Mouse (Mus musculus) cerebellum, postnatal 4 days (tissue): ENCODE data around the gene Llgl2.

Experiments
- DNase-seq, 2 experiments: peaks; one replicate each; pipeline ENCODE4 v3.0.0; 2022; ENCODE audit warnings: low spot score in 2 of 2, mixed read lengths in 1 of 2

The Llgl2 gene

DNA sequence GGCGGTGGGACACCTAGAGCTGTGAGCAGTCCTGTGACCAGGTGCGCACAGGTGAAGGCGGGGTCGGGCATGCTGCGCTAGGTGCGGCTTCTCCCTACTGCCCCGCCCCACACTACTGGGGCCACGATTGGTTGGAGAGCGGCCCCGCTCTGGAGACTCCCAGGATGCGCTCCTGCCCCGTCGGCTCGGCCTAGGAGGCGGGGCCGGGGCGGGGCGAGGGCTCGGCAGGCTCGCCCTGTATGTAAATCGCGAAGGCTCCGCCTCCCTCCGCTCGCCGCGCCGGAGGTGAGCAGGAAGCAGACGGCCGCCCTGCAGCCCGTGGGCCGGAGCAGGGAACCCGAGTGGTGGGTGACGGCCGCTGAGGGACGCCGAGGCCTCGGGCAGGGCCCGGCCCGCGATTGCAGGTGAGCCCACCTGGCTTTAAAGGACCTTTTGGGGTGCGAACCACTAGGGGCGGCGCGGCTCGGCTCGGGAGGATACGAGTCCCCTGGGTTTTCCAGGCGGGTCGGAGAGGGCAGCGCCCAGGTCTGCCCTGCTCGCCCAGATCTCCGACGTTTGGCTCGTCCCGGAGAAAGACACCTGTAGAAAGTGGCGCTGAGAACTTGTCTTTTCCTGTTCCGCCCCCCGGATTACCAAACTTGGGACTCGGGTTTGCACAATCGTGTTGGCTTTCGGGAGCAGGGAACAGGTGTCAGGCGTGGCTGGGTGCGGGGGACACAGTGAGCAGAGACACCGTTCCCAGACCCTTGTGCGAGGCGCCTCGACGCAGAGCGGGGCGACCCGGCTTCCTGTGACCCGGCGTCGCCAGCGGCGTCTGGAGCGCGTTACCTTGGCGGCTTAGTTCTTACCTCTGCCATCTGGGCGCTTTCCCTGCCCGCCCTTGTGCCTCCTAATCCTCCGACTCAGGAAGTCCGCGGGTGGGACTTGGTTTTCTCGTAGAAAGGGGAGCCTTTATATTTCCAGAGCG is at the start of gene Llgl2:
Gene Llgl2 (plus strand): TSS at position 276 of the 967 bp plus-strand sequence.
- DNase-seq, result peak in 1 of 2 experiments; percentile 38

DNA sequence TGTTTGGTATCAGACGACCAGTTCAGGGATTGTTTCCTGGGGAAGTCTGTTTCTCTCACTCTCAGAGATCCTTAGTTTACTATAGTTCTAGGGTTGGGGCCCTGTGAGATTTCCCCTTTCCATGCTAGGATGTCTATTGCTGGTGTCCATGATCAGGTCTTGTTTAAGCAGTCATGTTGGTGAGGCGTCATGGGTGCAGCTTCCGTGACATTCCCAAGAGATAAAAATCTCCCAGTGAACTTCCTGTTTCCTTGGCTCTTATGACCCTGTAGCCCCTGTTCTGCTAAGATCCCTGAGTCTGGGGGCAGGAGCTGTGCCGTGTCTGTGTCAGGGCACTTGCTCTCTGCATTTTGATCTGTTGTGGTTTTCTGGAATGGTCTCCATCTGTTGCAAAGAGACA is 49.2 kb upstream of the Llgl2 start:
- no peak for DNase-seq

DNA sequence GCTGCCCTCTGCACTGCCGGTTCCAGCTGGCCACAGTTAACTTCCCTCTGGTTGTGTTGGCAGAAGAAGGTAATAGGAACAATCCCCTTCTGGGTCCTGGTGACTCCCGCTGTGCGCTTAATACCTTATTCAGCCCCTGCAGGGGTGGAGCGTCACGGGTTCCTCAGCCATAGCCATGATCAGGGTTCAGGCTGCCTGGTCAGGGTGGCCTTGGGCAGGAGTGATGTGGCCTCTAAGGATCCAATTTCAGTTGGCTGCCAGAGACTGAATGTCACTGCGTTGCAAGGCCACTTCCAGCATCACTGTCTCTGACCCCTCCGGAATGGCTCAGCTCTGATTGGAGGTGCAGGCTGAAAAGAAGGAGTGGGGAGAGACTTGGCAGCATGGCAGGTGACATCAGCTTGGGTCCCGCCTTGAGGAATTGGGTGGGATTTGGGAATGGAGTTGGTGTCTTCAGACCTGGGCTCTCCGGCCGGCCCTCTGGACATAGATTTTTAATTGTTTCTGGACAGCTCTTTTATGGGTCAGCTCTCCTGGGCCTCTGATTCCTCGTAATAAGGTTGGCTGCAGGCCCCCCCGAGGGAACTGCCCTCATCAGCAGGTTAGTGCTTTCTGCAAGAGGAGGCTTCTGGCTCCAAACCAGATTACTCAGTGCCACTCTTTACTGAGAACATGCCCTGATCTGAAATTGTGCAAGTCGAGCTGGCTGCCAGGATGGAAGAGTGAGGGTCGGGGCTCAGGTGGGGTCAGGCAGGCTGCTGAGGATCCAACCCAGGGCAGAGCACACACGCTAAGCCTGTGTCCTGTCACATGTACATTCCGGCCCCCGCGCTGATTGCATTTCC is 47.8 kb upstream of the Llgl2 start:
- no peak for DNase-seq

DNA sequence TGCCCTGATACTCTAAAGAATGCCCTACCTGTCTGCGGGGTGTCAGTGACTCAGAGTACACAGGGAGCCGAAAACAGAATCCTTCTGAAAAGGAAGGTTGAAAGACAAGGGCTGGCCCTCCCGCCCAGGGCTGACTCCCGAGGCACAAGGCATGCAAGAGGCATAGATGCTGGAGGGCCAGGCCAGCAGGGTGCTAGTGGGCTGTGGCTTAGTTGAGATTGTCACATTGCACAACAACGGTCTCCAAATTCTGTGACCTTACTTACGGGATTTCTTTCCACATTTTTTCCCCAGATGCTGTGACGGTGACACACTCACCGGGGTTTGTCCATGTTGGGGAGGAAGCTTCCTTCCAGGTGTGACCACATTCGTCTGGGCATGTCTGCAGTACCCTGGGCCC is 46.9 kb upstream of the Llgl2 start:
- no peak for DNase-seq

DNA sequence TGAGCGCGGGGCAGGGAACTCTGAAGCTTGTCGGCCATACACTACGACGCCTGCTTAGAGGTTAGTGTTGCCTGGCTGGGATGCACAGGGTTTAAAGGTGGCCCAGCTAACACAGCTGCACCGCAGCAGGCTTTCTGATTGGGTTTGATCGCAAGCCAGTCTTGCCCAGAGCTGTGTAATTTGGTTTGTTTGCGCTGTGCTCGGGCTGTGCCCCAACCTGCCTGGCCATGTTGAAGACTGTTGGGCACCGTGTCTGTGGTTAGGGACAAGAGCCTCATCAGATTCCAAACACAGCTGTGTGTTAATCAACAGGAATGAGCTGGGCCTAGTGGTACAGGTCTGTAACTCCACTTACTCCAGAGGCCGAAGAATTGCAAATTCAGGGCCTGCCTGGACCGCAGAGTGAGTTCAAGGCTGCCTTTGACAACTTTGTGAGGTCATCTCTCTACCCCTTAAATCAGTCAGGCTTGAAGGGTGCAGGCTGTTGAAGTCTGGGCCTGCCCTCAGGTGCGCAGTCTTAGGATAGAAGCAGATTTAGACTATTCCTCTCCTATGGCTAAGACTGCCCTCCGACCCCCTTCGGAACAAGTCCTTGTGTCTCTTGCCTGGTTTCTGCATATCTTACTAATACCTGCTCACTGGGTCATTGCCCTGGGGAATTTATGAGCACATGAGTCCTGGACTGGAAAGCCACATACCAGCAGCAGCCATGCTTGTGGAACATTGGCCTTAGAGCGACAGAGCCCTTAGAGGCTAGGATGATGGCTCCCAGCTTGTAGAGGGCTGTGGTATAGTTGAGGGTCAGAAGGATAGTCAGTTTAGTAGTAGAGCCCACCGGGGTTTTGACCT is 46.1 kb upstream of the Llgl2 start:
- DNase-seq, result no peak

DNA sequence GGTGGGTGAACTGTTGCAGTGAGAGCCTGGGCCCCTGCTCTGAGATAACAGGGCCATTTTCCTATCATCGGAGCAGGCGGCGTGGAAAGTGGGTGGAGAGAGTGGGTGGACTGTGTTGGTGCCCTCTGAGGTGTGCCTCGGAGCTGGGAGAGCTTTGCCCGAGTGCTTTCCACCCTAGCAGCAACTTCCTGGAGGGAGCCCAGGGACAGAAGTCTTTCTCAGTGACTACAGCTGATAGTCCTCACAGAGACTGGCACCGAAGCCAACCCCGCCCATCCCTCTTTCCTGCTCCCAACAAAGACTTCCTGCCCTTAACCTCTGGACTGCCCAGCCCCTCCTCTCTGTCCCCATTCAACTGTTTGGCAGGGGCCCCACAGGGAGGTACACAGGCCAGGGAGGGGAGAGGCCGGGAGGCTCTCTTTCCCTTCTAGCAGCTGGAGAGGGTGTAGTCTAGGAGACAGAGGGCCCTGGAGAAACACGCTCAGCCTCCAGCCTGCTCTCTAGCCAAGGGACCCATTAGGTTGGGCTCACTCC is 44.7 kb upstream of the Llgl2 start:
- DNase-seq, result peak in 1 of 2 experiments; percentile 40

DNA sequence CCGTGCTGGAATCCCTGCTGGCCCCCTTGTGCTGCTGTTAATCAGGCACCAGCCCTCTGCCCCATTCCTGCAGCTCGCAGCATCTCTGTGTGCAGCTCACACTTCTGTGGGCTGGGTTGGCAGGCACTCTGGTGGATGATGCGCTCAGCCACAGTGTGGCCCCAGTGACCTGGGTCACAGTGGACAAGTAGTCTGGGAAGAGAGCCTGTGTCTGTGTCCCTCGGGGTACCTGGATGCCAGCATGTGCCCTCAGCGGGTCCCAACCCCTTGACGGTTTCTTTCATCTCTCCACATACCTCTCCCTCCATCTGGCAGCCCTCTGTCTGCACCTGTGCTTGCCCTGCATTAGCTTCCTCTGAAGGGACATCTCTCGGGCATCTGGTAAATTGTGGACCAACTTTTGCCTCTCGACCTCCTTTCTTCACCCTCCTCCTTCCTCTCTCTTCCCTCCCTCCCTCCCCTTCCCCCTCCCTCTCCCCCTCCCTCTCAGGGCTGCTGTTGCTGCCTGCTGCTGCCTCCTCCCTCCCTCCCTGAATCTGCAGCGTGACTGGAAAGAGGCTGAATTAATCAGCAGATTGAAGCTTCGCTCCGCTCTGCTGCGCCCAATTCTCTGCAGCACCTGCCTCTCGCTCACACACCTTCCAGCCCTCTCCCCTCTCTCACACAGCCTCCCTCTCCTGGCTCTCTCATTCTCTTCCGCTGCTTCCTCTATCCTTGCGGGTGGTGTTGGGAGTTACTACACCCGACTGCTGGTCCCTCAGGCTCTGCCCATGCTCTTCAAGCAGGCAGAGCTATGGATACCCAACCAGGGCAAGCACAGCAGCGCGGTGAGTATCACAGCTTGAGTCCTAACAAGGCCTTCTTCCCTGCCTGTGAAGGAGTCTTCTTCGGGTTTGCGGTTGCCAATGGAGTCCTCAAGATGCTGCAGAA is 43.4 kb upstream of the Llgl2 start:
- DNase-seq, result no peak

DNA sequence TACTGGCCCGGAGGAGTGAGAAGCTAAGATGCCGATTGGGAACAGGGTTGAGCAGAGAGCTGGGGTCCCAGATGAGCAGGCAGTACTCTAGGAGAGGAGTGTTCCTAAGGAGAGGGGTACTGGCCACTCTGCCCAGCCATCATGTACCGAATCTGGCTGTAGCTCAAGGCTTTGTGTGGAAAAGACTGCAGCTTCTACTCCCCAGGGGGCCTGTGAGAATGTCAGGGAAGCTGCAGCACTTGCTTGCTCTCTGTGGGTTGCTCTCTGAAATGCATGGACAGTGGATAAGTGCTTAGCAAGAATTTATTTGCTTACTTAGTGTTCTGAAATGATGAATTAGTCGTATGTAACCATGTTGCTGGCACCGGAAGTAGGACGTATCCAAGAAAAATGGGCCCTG is 37.4 kb upstream of the Llgl2 start:
- no peak for DNase-seq

DNA sequence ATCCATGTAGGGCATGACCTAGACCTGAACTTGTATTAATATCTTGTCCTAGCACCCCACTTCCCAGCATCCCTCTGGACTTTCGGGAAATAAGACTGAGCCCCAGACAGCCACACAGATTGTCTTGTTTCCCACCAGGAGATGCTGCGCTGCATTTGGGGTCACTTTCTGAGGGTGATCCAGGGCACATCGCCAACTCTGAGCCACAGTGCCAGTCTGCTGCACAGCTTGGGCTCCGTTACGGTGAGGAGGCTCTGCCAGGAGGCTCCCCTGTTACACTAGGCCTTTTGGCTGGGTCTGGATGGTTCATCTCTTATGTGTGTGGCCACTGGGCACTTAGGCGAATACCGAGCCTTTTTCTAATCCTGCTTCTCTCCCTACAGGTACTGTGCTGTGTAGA is 34.1 kb upstream of the Llgl2 start:
- DNase-seq, result peak in 1 of 2 experiments; percentile 52

DNA sequence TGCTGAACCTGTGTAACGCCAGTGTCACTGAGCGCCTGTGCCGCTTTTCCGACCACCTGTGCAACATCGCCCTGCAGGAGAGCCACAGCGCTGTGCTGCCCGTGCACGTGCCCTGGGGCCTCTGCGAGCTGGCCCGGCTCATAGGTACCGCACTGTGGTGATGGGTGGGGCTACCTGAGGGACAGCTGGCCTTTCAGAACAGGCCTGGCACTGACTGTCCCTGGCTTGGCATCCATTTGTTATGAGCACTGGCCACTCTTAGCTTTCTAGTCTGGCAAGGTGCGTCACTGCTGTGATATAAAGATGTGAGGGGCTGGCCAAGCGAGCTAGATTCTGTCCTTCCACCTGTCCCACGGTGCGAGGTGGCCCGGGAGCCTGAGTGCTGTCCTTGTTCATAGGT is 31.9 kb upstream of the Llgl2 start:
- no peak for DNase-seq

DNA sequence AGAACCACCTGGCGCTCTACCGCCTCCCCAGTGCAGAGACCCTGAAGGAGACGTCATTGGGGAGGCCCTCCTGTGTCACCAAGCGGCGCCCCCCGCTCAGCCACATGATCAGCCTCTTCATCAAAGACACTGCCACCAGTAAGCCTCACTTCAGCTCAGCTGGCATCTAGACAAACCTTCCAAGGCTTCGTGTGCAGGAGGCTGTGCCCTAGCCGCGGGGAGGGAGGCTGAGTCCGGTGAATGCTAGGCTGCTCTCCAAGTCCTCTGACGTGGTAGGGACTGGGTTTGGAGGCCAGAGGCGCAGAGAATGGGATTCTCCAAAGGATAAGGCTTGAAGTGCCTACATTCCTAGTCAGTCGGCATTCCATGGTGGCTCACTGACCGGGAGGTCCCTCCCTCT is 31.5 kb upstream of the Llgl2 start:
- no peak for DNase-seq

DNA sequence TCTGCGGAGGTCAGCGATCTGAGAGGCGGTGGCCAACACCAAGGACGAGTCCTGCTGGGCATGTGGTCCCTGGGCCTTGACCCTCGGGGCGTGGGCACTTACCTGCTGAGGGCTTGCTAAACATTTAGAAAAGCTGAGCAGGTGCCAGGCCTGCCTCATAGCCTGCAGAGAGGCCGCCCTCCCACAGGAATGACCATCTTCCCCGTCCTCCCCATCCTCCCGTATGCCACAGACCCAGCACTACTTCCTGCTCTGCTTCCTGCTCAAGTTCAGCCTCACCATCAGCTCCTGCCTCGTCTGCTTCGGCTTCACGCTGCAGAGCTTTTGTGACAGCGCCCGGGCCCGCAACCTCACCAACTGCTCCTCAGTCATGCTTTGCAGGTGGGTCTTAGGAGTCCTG is 27.0 kb upstream of the Llgl2 start:
- no peak for DNase-seq

DNA sequence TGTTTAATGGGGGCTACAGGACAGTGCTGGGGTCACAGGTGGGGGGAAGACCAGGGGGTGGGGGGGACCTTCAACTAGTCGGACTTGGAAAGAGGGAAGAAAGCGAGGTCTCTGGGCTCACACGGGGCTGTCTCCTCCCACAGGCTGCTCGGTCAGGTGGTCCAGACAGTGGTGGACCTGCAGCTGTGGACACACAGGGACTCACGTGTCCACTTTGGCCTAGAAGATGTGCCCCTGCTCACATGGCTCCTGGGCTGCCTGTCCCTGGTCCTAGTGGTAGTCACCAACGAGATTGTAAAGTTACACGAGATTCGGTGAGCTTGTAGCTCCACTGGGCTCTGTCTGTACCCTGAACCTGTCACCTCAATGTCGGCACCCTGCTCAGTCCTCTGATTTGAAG is 26.2 kb upstream of the Llgl2 start:
- no peak for DNase-seq

DNA sequence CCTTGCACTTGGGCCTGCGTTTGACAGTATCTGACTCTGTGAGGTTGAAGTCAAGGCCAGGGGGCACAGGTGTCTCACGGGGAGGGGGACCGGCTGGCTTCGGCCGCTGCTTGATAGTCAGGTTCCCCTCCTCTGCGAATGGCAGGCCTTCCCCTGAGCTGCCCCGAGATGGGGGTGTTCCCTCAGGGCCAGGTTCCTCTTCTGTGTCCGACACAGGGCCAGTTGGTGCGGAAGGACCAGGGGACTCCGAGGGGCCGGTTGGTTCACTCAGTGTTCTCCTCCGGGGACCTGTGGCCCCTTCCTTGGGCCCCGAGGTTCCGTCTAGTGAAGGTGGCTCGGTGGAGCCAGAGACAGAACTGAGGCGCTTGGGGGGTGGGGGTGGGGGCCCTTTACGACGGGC is 22.9 kb upstream of the Llgl2 start:
- no peak for DNase-seq

DNA sequence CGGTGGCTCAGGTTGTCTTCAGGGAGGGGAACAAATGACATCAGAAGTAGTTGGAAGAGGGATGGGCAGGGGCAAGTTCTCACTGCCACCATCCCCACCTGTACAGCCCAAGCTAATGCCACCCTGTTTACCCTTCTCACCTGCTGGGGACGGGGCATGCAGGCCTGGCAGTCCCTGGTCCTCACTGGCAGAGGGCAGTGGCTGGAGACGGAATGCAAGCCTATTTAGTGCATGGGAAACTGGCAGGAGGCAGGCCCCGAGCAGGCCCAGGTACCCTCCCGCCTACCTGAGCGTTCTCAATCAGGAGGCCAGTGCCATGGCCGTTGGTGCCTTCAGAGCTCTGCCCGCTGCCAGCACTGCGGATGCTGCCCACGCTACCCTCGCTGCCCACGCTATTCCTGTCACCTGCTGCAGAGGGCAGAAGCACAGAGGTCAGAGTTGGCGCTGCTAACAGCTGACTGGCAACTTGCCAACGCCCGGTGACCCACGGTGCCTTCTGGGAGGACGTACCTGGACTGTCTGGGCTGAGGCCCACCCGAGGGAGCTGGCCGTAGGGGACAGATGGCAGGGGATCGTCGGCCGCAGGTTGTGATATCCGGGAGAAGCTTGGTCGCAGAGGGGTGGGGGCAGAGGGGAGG is 20.7 kb upstream of the Llgl2 start:
- DNase-seq, result no peak

DNA sequence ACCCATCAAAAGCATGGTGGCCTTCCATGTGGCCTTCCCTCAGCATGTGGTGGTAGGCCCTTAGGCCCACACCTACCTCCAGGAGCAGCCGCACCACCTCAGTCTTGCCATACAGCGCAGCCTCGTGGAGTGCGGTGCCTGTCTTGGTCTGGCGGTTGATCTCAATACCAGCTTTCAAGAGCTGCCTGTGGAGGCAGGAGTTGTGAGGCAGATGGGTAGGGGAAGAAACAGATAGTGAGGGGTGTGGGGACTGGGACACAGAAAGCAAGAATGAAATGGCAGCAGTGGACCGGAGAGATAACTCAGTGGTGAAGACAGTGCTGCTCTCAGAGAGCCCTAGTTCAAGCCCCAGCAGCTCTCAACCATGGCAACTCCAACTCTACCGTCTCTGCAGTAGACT is 18.8 kb upstream of the Llgl2 start:
- no peak for DNase-seq

DNA sequence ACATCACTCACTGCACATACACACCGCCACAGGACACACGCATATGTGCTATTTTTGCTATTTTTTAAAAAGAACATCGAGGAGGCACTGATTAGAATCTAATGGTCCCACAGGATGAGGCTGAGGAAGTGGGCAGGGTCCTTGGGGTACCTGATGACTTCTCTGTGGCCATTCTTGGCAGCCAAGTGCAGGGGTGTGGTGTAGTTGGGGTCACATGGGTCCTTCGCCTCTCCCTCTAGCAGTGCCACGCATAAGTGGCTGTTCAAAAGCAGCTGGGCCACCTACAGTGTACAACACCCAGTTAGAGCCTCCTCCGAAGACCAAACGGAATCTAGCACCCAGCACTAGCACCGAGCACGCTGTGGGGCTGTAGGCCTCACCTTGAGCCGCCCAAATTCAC is 17.7 kb upstream of the Llgl2 start:
- no peak for DNase-seq

DNA sequence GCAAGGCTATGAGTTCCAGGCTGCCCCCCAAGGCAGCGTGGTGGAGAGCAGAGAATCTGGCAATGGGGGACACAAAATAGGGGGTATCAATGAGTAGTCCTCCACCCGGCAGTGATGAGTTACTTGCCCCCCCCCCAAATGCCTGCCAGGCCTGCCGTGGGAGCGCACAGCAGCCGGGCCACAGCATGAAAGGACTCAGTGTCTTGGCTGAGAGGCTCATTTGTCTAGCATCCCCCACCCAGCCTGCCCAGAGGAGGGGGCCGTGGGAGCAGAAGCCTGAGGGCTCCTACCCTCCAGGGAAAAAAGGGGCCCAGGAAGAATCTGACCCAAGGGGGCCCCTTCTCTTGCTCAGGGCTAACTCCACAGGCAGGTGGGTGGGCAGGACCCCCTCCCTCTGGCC is 16.5 kb upstream of the Llgl2 start:
- no peak for DNase-seq

DNA sequence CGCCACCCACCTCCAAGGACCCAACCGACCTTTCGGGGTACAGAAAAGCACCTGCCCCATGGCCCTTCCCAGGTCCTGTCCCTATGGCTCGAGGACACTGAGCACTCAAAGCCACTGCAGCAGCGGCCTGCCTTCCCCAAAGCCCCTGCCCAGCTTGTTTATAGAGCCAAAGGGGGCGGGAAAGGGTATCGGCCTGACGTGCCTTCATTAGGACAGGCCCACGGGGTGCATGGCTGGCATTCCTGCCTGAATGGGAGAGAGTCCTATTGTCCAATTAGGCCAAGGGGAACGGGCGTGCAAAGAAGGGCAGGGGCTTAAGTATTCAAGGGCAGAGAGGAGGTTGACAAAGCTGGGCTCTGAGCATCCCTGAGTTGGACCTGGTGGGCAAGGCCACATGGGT is 15.9 kb upstream of the Llgl2 start:
- no peak for DNase-seq
